Mouse (Mus musculus): ENCODE results near the gene Wapl. TPM values are rescaled to one million over a fixed set of nuclear protein-coding genes. Genes with fewer than 3 reads are reported as not detected.

The Wapl gene
- total and polyA plus RNA-seq, 3 experiments: 80.4 to 221 (median 100) TPM

DNA sequence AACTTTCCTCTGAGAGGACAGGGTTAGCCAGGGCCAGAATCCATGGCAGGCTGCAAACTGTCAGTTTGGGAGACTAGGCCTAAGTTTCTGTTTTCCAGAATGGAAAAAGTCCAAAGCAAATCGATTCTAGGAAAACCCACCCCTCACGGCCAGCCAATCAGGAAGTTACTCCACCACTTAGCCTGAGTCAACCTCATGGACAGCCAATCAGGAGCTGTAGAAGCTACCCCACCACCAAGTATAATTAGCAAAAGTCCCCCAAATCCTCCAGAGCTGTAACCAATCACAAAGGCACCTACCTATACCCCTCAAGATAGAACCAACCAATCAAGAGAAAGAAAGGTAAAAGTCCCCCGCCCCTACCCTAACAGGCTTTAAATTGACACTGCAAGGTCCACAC lies 82.0 kb downstream of the Wapl start:
- Histone ChIP-seq H3K4me3 (ENCODE audit: control insufficient read depth in 1 of 2, insufficient read depth in 1 of 2, low read depth in 2 of 2, low read length in 2 of 2) (no peak overlapping the region), H3K79me2 (ENCODE audit: control insufficient read depth, insufficient read depth, low read length, poor library complexity) (no peaks in the 10 kb centered on the region), H3K9me3 (replicated peaks; ENCODE audit: insufficient read depth, low read length) (no peaks in the 10 kb centered on the region), H3K27me3 (ENCODE audit: control insufficient read depth in 1 of 2, insufficient read depth in 2 of 2, low read length in 2 of 2) (peaks cover 0 to 2% of the 10 kb centered on the region in 2 experiments), H3K36me3 (ENCODE audit: control insufficient read depth in 1 of 2, insufficient read depth in 2 of 2, low read length in 2 of 2) (no peaks in the 10 kb centered on the region), H3K4me1 (ENCODE audit: control insufficient read depth in 1 of 2, insufficient read depth in 2 of 2, low read length in 2 of 2) (no peaks in the 10 kb centered on the region), H3K9ac (ENCODE audit: control insufficient read depth, low read depth, low read length, poor library complexity, severe bottlenecking) (no peak overlapping the region), H3K27ac (ENCODE audit: control insufficient read depth, low read depth, low read length) (no peak overlapping the region)
- no peak for TF ChIP-seq POLR2A (IDR thresholded peaks at IDR 0.05; ENCODE audit: control insufficient read depth in 1 of 2, insufficient read depth in 1 of 2, low read depth in 1 of 2, low read length in 2 of 2, poor library complexity in 1 of 2)
- no peak for TF ChIP-seq UBTF (IDR thresholded peaks at IDR 0.05; ENCODE audit: borderline replicate concordance, insufficient read depth, low read depth, low read length)
- no peak for TF ChIP-seq RCOR1 (IDR thresholded peaks at IDR 0.05; ENCODE audit: low read depth, low read length)
- no peak for TF ChIP-seq CHD2 (IDR thresholded peaks at IDR 0.05; ENCODE audit: low read length)
- no peak for TF ChIP-seq TCF12 (IDR thresholded peaks at IDR 0.05; ENCODE audit: low read depth, low read length)
- TF ChIP-seq CTCF (IDR thresholded peaks at IDR 0.05 in 2 of 3, conservative IDR thresholded peaks at IDR 0.05 in 1 of 3; ENCODE audit: control insufficient read depth in 1 of 3, insufficient read depth in 1 of 3, low read depth in 2 of 3, low read length in 3 of 3, poor library complexity in 1 of 3, severe bottlenecking in 1 of 3): no peak
- no peak for TF ChIP-seq GABPA (IDR thresholded peaks at IDR 0.05; ENCODE audit: low read depth, low read length)
- no peak for TF ChIP-seq MYB (IDR thresholded peaks at IDR 0.05; ENCODE audit: low read depth, low read length)
- no peak for TF ChIP-seq ELF1 (IDR thresholded peaks at IDR 0.05; ENCODE audit: low read depth, low read length)
- TF ChIP-seq E2F4 (IDR thresholded peaks at IDR 0.05; ENCODE audit: borderline replicate concordance, low read depth, low read length): no peak
- no peak for TF ChIP-seq SIN3A (IDR thresholded peaks at IDR 0.05; ENCODE audit: low read length)
- no peak for TF ChIP-seq MYC (IDR thresholded peaks at IDR 0.05; ENCODE audit: low read depth, low read length)
- no peak for TF ChIP-seq ZMIZ1 (IDR thresholded peaks at IDR 0.05; ENCODE audit: low read depth, low read length)
- TF ChIP-seq HCFC1 (IDR thresholded peaks at IDR 0.05; ENCODE audit: low read depth, low read length): no peak
- no peak for TF ChIP-seq KAT2A (conservative IDR thresholded peaks at IDR 0.05; ENCODE audit: low read depth, low read length)
- TF ChIP-seq ZKSCAN1 (IDR thresholded peaks at IDR 0.05; ENCODE audit: low read depth, low read length): no peak
- no peak for TF ChIP-seq MAZ (IDR thresholded peaks at IDR 0.05; ENCODE audit: low read depth, low read length)
- no peak for TF ChIP-seq POLR2AphosphoS2 (IDR thresholded peaks at IDR 0.05; ENCODE audit: low read length)
- TF ChIP-seq BHLHE40 (IDR thresholded peaks at IDR 0.05; ENCODE audit: borderline replicate concordance, low read depth, low read length): no peak
- no peak for DNase-seq (ENCODE audit: low read depth, low spot score)

DNA sequence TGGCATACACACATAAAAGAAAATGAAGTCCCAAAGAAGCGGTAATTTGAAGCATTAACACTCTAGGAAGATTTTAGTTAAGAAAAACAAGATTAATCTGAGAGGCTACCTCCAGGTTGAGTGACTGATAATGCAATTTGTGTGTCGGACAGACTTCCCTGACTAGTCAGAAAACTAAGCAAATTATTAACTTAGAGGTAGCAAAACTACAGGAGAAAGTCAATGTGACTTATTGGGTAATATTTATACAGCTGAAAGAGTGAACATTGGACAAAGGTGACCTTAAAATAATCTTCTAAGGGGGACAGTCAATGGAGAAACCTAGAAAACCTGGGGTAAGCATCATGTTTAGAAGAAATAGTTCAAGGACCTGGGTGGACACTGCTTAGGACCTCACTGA lies 86.2 kb downstream of the Wapl start:
- Histone ChIP-seq H3K9me3 (replicated peaks; ENCODE audit: insufficient read depth, low read length) (no peaks in the 10 kb centered on the region), H3K27ac (ENCODE audit: control insufficient read depth, low read depth, low read length) (no peak overlapping the region), H3K4me1 (ENCODE audit: control insufficient read depth in 1 of 2, insufficient read depth in 2 of 2, low read length in 2 of 2) (peaks cover 0 to 3% of the 10 kb centered on the region in 2 experiments; a peak in 1 of 4 replicates), H3K4me3 (ENCODE audit: control insufficient read depth in 1 of 2, insufficient read depth in 1 of 2, low read depth in 2 of 2, low read length in 2 of 2) (no peak overlapping the region), H3K36me3 (ENCODE audit: control insufficient read depth in 1 of 2, insufficient read depth in 2 of 2, low read length in 2 of 2) (no peaks in the 10 kb centered on the region), H3K79me2 (ENCODE audit: control insufficient read depth, insufficient read depth, low read length, poor library complexity) (no peaks in the 10 kb centered on the region), H3K9ac (ENCODE audit: control insufficient read depth, low read depth, low read length, poor library complexity, severe bottlenecking) (no peak overlapping the region), H3K27me3 (ENCODE audit: control insufficient read depth in 1 of 2, insufficient read depth in 2 of 2, low read length in 2 of 2) (peaks cover 0 to 2% of the 10 kb centered on the region in 2 experiments)
- no peak for DNase-seq (ENCODE audit: low read depth, low spot score)
- no peak for TF ChIP-seq MYC (IDR thresholded peaks at IDR 0.05; ENCODE audit: low read depth, low read length)
- no peak for TF ChIP-seq USF2 (IDR thresholded peaks at IDR 0.05; ENCODE audit: borderline replicate concordance in 1 of 2, insufficient read depth in 1 of 2, low read depth in 1 of 2, low read length in 2 of 2)
- TF ChIP-seq ELF1 (IDR thresholded peaks at IDR 0.05; ENCODE audit: low read depth, low read length): no peak
- TF ChIP-seq CHD1 (IDR thresholded peaks at IDR 0.05; ENCODE audit: low read depth, low read length): no peak
- TF ChIP-seq SMC3 (IDR thresholded peaks at IDR 0.05; ENCODE audit: low read depth, low read length): no peak
- TF ChIP-seq POLR2A (IDR thresholded peaks at IDR 0.05; ENCODE audit: control insufficient read depth in 1 of 2, insufficient read depth in 1 of 2, low read depth in 1 of 2, low read length in 2 of 2, poor library complexity in 1 of 2): no peak
- TF ChIP-seq HCFC1 (IDR thresholded peaks at IDR 0.05; ENCODE audit: low read depth, low read length): no peak
- no peak for TF ChIP-seq MYB (IDR thresholded peaks at IDR 0.05; ENCODE audit: low read depth, low read length)
